Mouse (Mus musculus): ENCODE data around the gene Scnn1g. TPM values are rescaled to one million over a fixed set of nuclear protein-coding genes. Genes with fewer than 3 reads are reported as not detected.

Gene Scnn1g
- polyA plus RNA-seq, 1 experiment from 2014 or later = not detected

GRCm38 (mm10) chr7:121797781-121798180 is 63.5 kb downstream of the Scnn1g start:
- Histone ChIP-seq H3K27me3 (replicated peaks; ENCODE audit: control insufficient read depth, insufficient read depth, low read length) (no peaks in the 10 kb centered on the region), H3K4me1 (ENCODE audit: control insufficient read depth, insufficient read depth, low read length) (no peaks in the 10 kb centered on the region), H3K36me3 (ENCODE audit: control insufficient read depth, insufficient read depth, low read length) (no peaks in the 10 kb centered on the region), H3K4me2 (ENCODE audit: low read length) (no peak overlapping the region), H3K4me3 (ENCODE audit: low read depth, low read length) (no peak overlapping the region), H3K9ac (ENCODE audit: low read length) (no peak overlapping the region), H3K9me3 (replicated peaks; ENCODE audit: control insufficient read depth, low read length) (no peaks in the 10 kb centered on the region), H3K27ac (ENCODE audit: low read depth, low read length) (no peak overlapping the region)
- ATAC-seq (no peak), DNase-seq (ENCODE audit: low spot score) (no peak)
- WGBS = 84% methylated on average over 9 of the region's 9 CpGs

GRCm38 (mm10) chr7:121802471-121802870 is 68.2 kb downstream of the Scnn1g start:
- 81% methylated on average over 2 of the region's 2 CpGs for WGBS
- H3K4me2 ChIP-seq (ENCODE audit: low read length) = no peak overlapping the region
- H3K9me3 ChIP-seq (replicated peaks; ENCODE audit: control insufficient read depth, low read length) = no peaks in the 10 kb centered on the region
- no peak for ATAC-seq
- no peak overlapping the region for H3K4me3 ChIP-seq (ENCODE audit: low read depth, low read length)
- no peaks in the 10 kb centered on the region for H3K4me1 ChIP-seq (ENCODE audit: control insufficient read depth, insufficient read depth, low read length)
- no peak overlapping the region for H3K9ac ChIP-seq (ENCODE audit: low read length)
- no peaks in the 10 kb centered on the region for H3K27me3 ChIP-seq (replicated peaks; ENCODE audit: control insufficient read depth, insufficient read depth, low read length)
- DNase-seq (ENCODE audit: low spot score) = no peak
- H3K36me3 ChIP-seq (ENCODE audit: control insufficient read depth, insufficient read depth, low read length) = no peaks in the 10 kb centered on the region
- H3K27ac ChIP-seq (ENCODE audit: low read depth, low read length) = no peak overlapping the region

- Histone ChIP-seq H3K4me1 (ENCODE audit: control insufficient read depth, insufficient read depth, low read length) (no peaks in the 10 kb centered on the region), H3K9me3 (replicated peaks; ENCODE audit: control insufficient read depth, low read length) (no peaks in the 10 kb centered on the region), H3K4me3 (ENCODE audit: low read depth, low read length) (no peak overlapping the region), H3K27ac (ENCODE audit: low read depth, low read length) (no peak overlapping the region), H3K4me2 (ENCODE audit: low read length) (no peak overlapping the region), H3K27me3 (replicated peaks; ENCODE audit: control insufficient read depth, insufficient read depth, low read length) (no peaks in the 10 kb centered on the region), H3K36me3 (ENCODE audit: control insufficient read depth, insufficient read depth, low read length) (no peaks in the 10 kb centered on the region), H3K9ac (ENCODE audit: low read length) (no peak overlapping the region)
- 90% methylated on average over 4 of the region's 4 CpGs for WGBS
- ATAC-seq (no peak), DNase-seq (ENCODE audit: low spot score) (no peak)
Measured at GRCm38 (mm10) chr7:121803011-121803410, 68.7 kb downstream of the Scnn1g start.

GRCm38 (mm10) chr7:121805811-121806496 is 71.7 kb downstream of the Scnn1g start:
- Histone ChIP-seq H3K36me3 (ENCODE audit: control insufficient read depth, insufficient read depth, low read length) (no peaks in the 10 kb centered on the region), H3K27ac (ENCODE audit: low read depth, low read length) (no peak overlapping the region), H3K9ac (ENCODE audit: low read length) (no peak overlapping the region), H3K27me3 (replicated peaks; ENCODE audit: control insufficient read depth, insufficient read depth, low read length) (no peaks in the 10 kb centered on the region), H3K4me3 (ENCODE audit: low read depth, low read length) (no peak overlapping the region), H3K4me2 (ENCODE audit: low read length) (no peak overlapping the region), H3K4me1 (ENCODE audit: control insufficient read depth, insufficient read depth, low read length) (no peaks in the 10 kb centered on the region), H3K9me3 (replicated peaks; ENCODE audit: control insufficient read depth, low read length) (no peaks in the 10 kb centered on the region)
- ATAC-seq (no peak), DNase-seq (ENCODE audit: low spot score) (no peak)
- 92% methylated on average over 3 of the region's 3 CpGs for WGBS

- DNase-seq (ENCODE audit: low spot score) = no peak
- ATAC-seq = no peak
- H3K36me3 ChIP-seq (ENCODE audit: control insufficient read depth, insufficient read depth, low read length) = no peaks in the 10 kb centered on the region
- no peak overlapping the region for H3K4me2 ChIP-seq (ENCODE audit: low read length)
- no peaks in the 10 kb centered on the region for H3K9me3 ChIP-seq (replicated peaks; ENCODE audit: control insufficient read depth, low read length)
- 64% methylated on average over 15 of the region's 15 CpGs for WGBS
- no peak overlapping the region for H3K9ac ChIP-seq (ENCODE audit: low read length)
- H3K27me3 ChIP-seq (replicated peaks; ENCODE audit: control insufficient read depth, insufficient read depth, low read length) = no peaks in the 10 kb centered on the region
- H3K4me1 ChIP-seq (ENCODE audit: control insufficient read depth, insufficient read depth, low read length) = no peaks in the 10 kb centered on the region
- H3K4me3 ChIP-seq (ENCODE audit: low read depth, low read length) = no peak overlapping the region
- H3K27ac ChIP-seq (ENCODE audit: low read depth, low read length) = no peak overlapping the region
Measured at GRCm38 (mm10) chr7:121807726-121808580, 73.7 kb downstream of the Scnn1g start.

Other genes starting within 250 kb of the Scnn1g start
- gene Usp31, start 27.2 kb upstream of the Scnn1g start, polyA plus RNA-seq (2014; fragmentation: Nextera tagmentation; extraction: Ambion mirVana) = 3.6 and 4.6 TPM in 2 replicates
- gene Scnn1b, start 130.6 kb downstream of the Scnn1g start, polyA plus RNA-seq (2014; fragmentation: Nextera tagmentation; extraction: Ambion mirVana) = 0.09 and 0.20 TPM in 2 replicates
- gene Cog7, start 247.2 kb downstream of the Scnn1g start, polyA plus RNA-seq (2014; fragmentation: Nextera tagmentation; extraction: Ambion mirVana) = 7.8 and 11.0 TPM in 2 replicates